Mouse (Mus musculus): ENCODE results near the gene Exoc6b. TPM values are rescaled to one million over a fixed set of nuclear protein-coding genes. Genes with fewer than 3 reads are reported as not detected.
"Not testable (repeated sequence)": the region's sequence is repeated elsewhere in the genome, so short reads cannot be mapped to it uniquely, and the experiment has no call there.

Exoc6b gene
- 3.6 TPM in 2 replicates for polyA plus RNA-seq (2015; fragmentation: Nextera tagmentation; extraction: Ambion mirVana)

- peak within 1 kb of the TSS; percentile 74 for H3K4me3 ChIP-seq (ENCODE audit: low read depth, low read length)
- peak within 1 kb of the TSS; percentile 67 for H3K4me2 ChIP-seq (ENCODE audit: low read depth, low read length)
- ATAC-seq (ENCODE audit: low read depth), result peak; percentile 91
- no peaks in the 10 kb centered on the region for H3K36me3 ChIP-seq (ENCODE audit: control insufficient read depth, insufficient read depth)
- under 1% methylated on average over 61 of the region's 63 CpGs for WGBS (ENCODE audit: insufficient replicate concordance)
- H3K27me3 ChIP-seq (ENCODE audit: control insufficient read depth, insufficient read depth, low read depth, low read length), result peaks cover 8% of the 10 kb centered on the region
- H3K27ac ChIP-seq (ENCODE audit: low read length), result peak within 1 kb of the TSS; percentile 32
- peak within 1 kb of the TSS; percentile 66 for H3K9ac ChIP-seq (ENCODE audit: low read depth, low read length)
- H3K4me1 ChIP-seq (ENCODE audit: control insufficient read depth, low read depth, low read length), result peaks cover 7% of the 10 kb centered on the region
- H3K9me3 ChIP-seq (replicated peaks; ENCODE audit: control insufficient read depth, low read length), result no peaks in the 10 kb centered on the region
Measured at GRCm38 (mm10) chr6:85069023-85069985, at the start of gene Exoc6b. Exoc6b (minus strand) TSS chr6:85069513.

- H3K27ac ChIP-seq (ENCODE audit: low read length); H3K9me3 ChIP-seq (replicated peaks; ENCODE audit: control insufficient read depth, low read length); H3K36me3 ChIP-seq (ENCODE audit: control insufficient read depth, insufficient read depth); H3K4me2 ChIP-seq (ENCODE audit: low read depth, low read length); H3K4me1 ChIP-seq (ENCODE audit: control insufficient read depth, low read depth, low read length); ATAC-seq (ENCODE audit: low read depth); H3K27me3 ChIP-seq (ENCODE audit: control insufficient read depth, insufficient read depth, low read depth, low read length); H3K4me3 ChIP-seq (ENCODE audit: low read depth, low read length); H3K9ac ChIP-seq (ENCODE audit: low read depth, low read length): not testable (repeated sequence)
- 21% methylated on average over 8 of the region's 11 CpGs for WGBS (ENCODE audit: insufficient replicate concordance)
Measured at GRCm38 (mm10) chr6:85117545-85118511, 48.5 kb upstream of the Exoc6b start.

- Histone ChIP-seq H3K27ac (ENCODE audit: low read length) (no peak overlapping the region), H3K4me2 (ENCODE audit: low read depth, low read length) (no peak overlapping the region), H3K9ac (ENCODE audit: low read depth, low read length) (no peak overlapping the region), H3K4me3 (ENCODE audit: low read depth, low read length) (no peak overlapping the region), H3K27me3 (ENCODE audit: control insufficient read depth, insufficient read depth, low read depth, low read length) (no peaks in the 10 kb centered on the region), H3K4me1 (ENCODE audit: control insufficient read depth, low read depth, low read length) (no peaks in the 10 kb centered on the region), H3K9me3 (replicated peaks; ENCODE audit: control insufficient read depth, low read length) (no peaks in the 10 kb centered on the region), H3K36me3 (ENCODE audit: control insufficient read depth, insufficient read depth) (no peaks in the 10 kb centered on the region)
- no peak for ATAC-seq (ENCODE audit: low read depth)
- WGBS (ENCODE audit: insufficient replicate concordance), result 65% methylated on average over 10 of the region's 10 CpGs
Measured at GRCm38 (mm10) chr6:85105033-85105615, 35.8 kb upstream of the Exoc6b start.

- no peaks in the 10 kb centered on the region for H3K4me1 ChIP-seq (ENCODE audit: control insufficient read depth, low read depth, low read length)
- H3K4me2 ChIP-seq (ENCODE audit: low read depth, low read length), result no peak overlapping the region
- no peak overlapping the region for H3K27ac ChIP-seq (ENCODE audit: low read length)
- H3K27me3 ChIP-seq (ENCODE audit: control insufficient read depth, insufficient read depth, low read depth, low read length), result no peaks in the 10 kb centered on the region
- no peaks in the 10 kb centered on the region for H3K9me3 ChIP-seq (replicated peaks; ENCODE audit: control insufficient read depth, low read length)
- H3K4me3 ChIP-seq (ENCODE audit: low read depth, low read length), result no peak overlapping the region
- 71% methylated on average over 3 of the region's 3 CpGs for WGBS (ENCODE audit: insufficient replicate concordance)
- no peak for ATAC-seq (ENCODE audit: low read depth)
- no peak overlapping the region for H3K9ac ChIP-seq (ENCODE audit: low read depth, low read length)
- no peaks in the 10 kb centered on the region for H3K36me3 ChIP-seq (ENCODE audit: control insufficient read depth, insufficient read depth)
Measured at GRCm38 (mm10) chr6:85103321-85103720, 34.0 kb upstream of the Exoc6b start.

GRCm38 (mm10) chr6:85096441-85096840, 27.1 kb upstream of the Exoc6b start:
- Histone ChIP-seq H3K9ac (ENCODE audit: low read depth, low read length) (no peak overlapping the region), H3K4me3 (ENCODE audit: low read depth, low read length) (no peak overlapping the region), H3K4me2 (ENCODE audit: low read depth, low read length) (no peak overlapping the region), H3K36me3 (ENCODE audit: control insufficient read depth, insufficient read depth) (no peaks in the 10 kb centered on the region), H3K4me1 (ENCODE audit: control insufficient read depth, low read depth, low read length) (no peaks in the 10 kb centered on the region), H3K27me3 (ENCODE audit: control insufficient read depth, insufficient read depth, low read depth, low read length) (no peaks in the 10 kb centered on the region), H3K27ac (ENCODE audit: low read length) (no peak overlapping the region), H3K9me3 (replicated peaks; ENCODE audit: control insufficient read depth, low read length) (no peaks in the 10 kb centered on the region)
- no peak for ATAC-seq (ENCODE audit: low read depth)
- 47% methylated on average over 2 of the region's 2 CpGs for WGBS (ENCODE audit: insufficient replicate concordance)

GRCm38 (mm10) chr6:85087425-85087824, 18.1 kb upstream of the Exoc6b start:
- H3K9ac ChIP-seq (ENCODE audit: low read depth, low read length), result no peak overlapping the region
- H3K4me1 ChIP-seq (ENCODE audit: control insufficient read depth, low read depth, low read length), result no peaks in the 10 kb centered on the region
- H3K27me3 ChIP-seq (ENCODE audit: control insufficient read depth, insufficient read depth, low read depth, low read length), result no peaks in the 10 kb centered on the region
- no peaks in the 10 kb centered on the region for H3K36me3 ChIP-seq (ENCODE audit: control insufficient read depth, insufficient read depth)
- no peaks in the 10 kb centered on the region for H3K9me3 ChIP-seq (replicated peaks; ENCODE audit: control insufficient read depth, low read length)
- H3K4me3 ChIP-seq (ENCODE audit: low read depth, low read length), result no peak overlapping the region
- no peak for ATAC-seq (ENCODE audit: low read depth)
- no peak overlapping the region for H3K4me2 ChIP-seq (ENCODE audit: low read depth, low read length)
- WGBS (ENCODE audit: insufficient replicate concordance), result 60% methylated on average over 4 of the region's 4 CpGs
- H3K27ac ChIP-seq (ENCODE audit: low read length), result no peak overlapping the region

GRCm38 (mm10) chr6:85086645-85087044, 17.3 kb upstream of the Exoc6b start:
- no peak overlapping the region for H3K9ac ChIP-seq (ENCODE audit: low read depth, low read length)
- H3K4me3 ChIP-seq (ENCODE audit: low read depth, low read length), result no peak overlapping the region
- no peak for ATAC-seq (ENCODE audit: low read depth)
- no peak overlapping the region for H3K4me2 ChIP-seq (ENCODE audit: low read depth, low read length)
- no peaks in the 10 kb centered on the region for H3K9me3 ChIP-seq (replicated peaks; ENCODE audit: control insufficient read depth, low read length)
- H3K27me3 ChIP-seq (ENCODE audit: control insufficient read depth, insufficient read depth, low read depth, low read length), result no peaks in the 10 kb centered on the region
- H3K4me1 ChIP-seq (ENCODE audit: control insufficient read depth, low read depth, low read length), result no peaks in the 10 kb centered on the region
- no peak overlapping the region for H3K27ac ChIP-seq (ENCODE audit: low read length)
- no peaks in the 10 kb centered on the region for H3K36me3 ChIP-seq (ENCODE audit: control insufficient read depth, insufficient read depth)
- 38% methylated on average over 3 of the region's 3 CpGs for WGBS (ENCODE audit: insufficient replicate concordance)

- H3K4me3 ChIP-seq (ENCODE audit: low read depth, low read length); H3K4me2 ChIP-seq (ENCODE audit: low read depth, low read length); H3K27me3 ChIP-seq (ENCODE audit: control insufficient read depth, insufficient read depth, low read depth, low read length); H3K9ac ChIP-seq (ENCODE audit: low read depth, low read length); H3K36me3 ChIP-seq (ENCODE audit: control insufficient read depth, insufficient read depth); H3K9me3 ChIP-seq (replicated peaks; ENCODE audit: control insufficient read depth, low read length); H3K27ac ChIP-seq (ENCODE audit: low read length); H3K4me1 ChIP-seq (ENCODE audit: control insufficient read depth, low read depth, low read length); ATAC-seq (ENCODE audit: low read depth): not testable (repeated sequence)
- 75% methylated on average over 29 of the region's 29 CpGs for WGBS (ENCODE audit: insufficient replicate concordance)
Measured at GRCm38 (mm10) chr6:85076179-85076720, 6.9 kb upstream of the Exoc6b start.

Measured in liver, embryonic 16.5 days (tissue).